Comparison of ENCODE assay signal across 8 mouse cellular contexts in genomic region chr3:88551586-88551985, GRCm38 (mm10). TPM values are rescaled to one million over a fixed set of nuclear protein-coding genes. Genes with fewer than 3 reads are reported as not detected.
DNase-seq lines count a peak whose midpoint lies in the region; ATAC-seq and TF ChIP-seq lines count a peak whose summit lies in the region.

No protein-coding gene starts in this region.

- peaks cover 57% of the 10 kb centered on the region for H3K36me3 ChIP-seq in megakaryocyte, embryonic 14.5 days (replicated peaks; ENCODE audit: low read length)
- H3K36me3 ChIP-seq in liver, embryonic 12.5 days: peaks cover 15% of the 10 kb centered on the region

- no peak for ATAC-seq in megakaryocyte, adult 5-6 weeks (ENCODE audit: poor library complexity, severe bottlenecking)
- no peak for ATAC-seq in liver, embryonic 12.5 days

- H3K9me3 ChIP-seq in megakaryocyte, embryonic 14.5 days: no peaks in the 10 kb centered on the region
- H3K9me3 ChIP-seq in liver, embryonic 12.5 days (replicated peaks): no peaks in the 10 kb centered on the region

- H3K27me3 ChIP-seq in cerebellum, adult 2 months (ENCODE audit: control insufficient read depth, insufficient read depth, low read length): no peaks in the 10 kb centered on the region
- H3K27me3 ChIP-seq in megakaryocyte, embryonic 14.5 days (replicated peaks): no peaks in the 10 kb centered on the region
- no peaks in the 10 kb centered on the region for H3K27me3 ChIP-seq in liver, embryonic 12.5 days (replicated peaks)

- no peak for TF ChIP-seq CTCF in cerebellum, adult 2 months (IDR thresholded peaks at IDR 0.05; ENCODE audit: borderline replicate concordance, insufficient read depth, low read depth, low read length)

- peak overlapping the region; percentile 6 for H3K4me3 ChIP-seq in cerebellum, adult 2 months (replicated peaks; ENCODE audit: insufficient read depth, low read depth, low read length)
- peak overlapping the region; percentile 100 for H3K4me3 ChIP-seq in megakaryocyte, embryonic 14.5 days (replicated peaks)
- H3K4me3 ChIP-seq in liver, embryonic 12.5 days: peak overlapping the region; percentile 84

- DNase-seq in cerebellum, adult 2 months: peak in 1 of 2 experiments; percentile 20
- DNase-seq in cerebellum, postnatal 36 days: no peak
- DNase-seq in retina, embryonic 14.5 days (ENCODE audit: low spot score): no peak
- DNase-seq in layer of hippocampus, adult 9-11 months: no peak
- DNase-seq in embryo, embryonic 9.5 days (ENCODE audit: extremely low spot score): no peak

- H3K27ac ChIP-seq in cerebellum, adult 2 months (ENCODE audit: insufficient read depth, low read length): no peak overlapping the region
- H3K27ac ChIP-seq in liver, embryonic 12.5 days: peak overlapping the region; percentile 93

- TF ChIP-seq POLR2A in cerebellum, adult 2 months (IDR thresholded peaks at IDR 0.05; ENCODE audit: borderline replicate concordance, insufficient read depth, low read length): no peak

- peak overlapping the region; percentile 99 for H3K4me2 ChIP-seq in liver, embryonic 12.5 days

- H3K9ac ChIP-seq in liver, embryonic 12.5 days: peak overlapping the region; percentile 94

- peaks cover 18% of the 10 kb centered on the region for H3K4me1 ChIP-seq in cerebellum, adult 2 months (ENCODE audit: control insufficient read depth, insufficient read depth, low read length)
- peaks cover 53% of the 10 kb centered on the region for H3K4me1 ChIP-seq in megakaryocyte, embryonic 14.5 days
- H3K4me1 ChIP-seq in liver, embryonic 12.5 days: peaks cover 54% of the 10 kb centered on the region

- WGBS in cerebellum, adult 2 months: 68% methylated on average over 4 of the region's 4 CpGs
- 63% methylated on average over 4 of the region's 4 CpGs for WGBS in liver, embryonic 12.5 days (ENCODE audit: insufficient replicate concordance)

RNA-seq across cellular contexts. Expression of gene Lamtor2, which starts 1.3 kb away (rescaled TPM):
- 143 and 159 TPM in 2 replicates for polyA plus RNA-seq in cerebellum, adult 2 months (2012; rRNA removed)
- polyA plus RNA-seq in megakaryocyte, embryonic 14.5 days (2012; ENCODE audit: insufficient read depth, low replicate concordance): 18.1 and 152 TPM in 2 replicates
- 31.3 TPM in 2 replicates for total RNA-seq in megakaryocyte, adult 5-6 weeks (2015)
- total RNA-seq in megakaryocyte, adult 5-6 weeks (2017): 57.8 and 73.4 TPM in 2 replicates
- polyA plus RNA-seq in liver, embryonic 12.5 days (2016; fragmentation: Nextera tagmentation; extraction: Ambion mirVana): 101 and 102 TPM in 2 replicates

RNA-seq across cellular contexts. Expression of gene Ubqln4, which starts 2.0 kb away (rescaled TPM):
- 86.4 and 87.3 TPM in 2 replicates for polyA plus RNA-seq in cerebellum, adult 2 months (2012; rRNA removed)
- polyA plus RNA-seq in megakaryocyte, embryonic 14.5 days (2012; ENCODE audit: insufficient read depth, low replicate concordance): 26.1 and 51.5 TPM in 2 replicates
- 10.5 and 14.5 TPM in 2 replicates for total RNA-seq in megakaryocyte, adult 5-6 weeks (2015)
- total RNA-seq in megakaryocyte, adult 5-6 weeks (2017): 15.9 and 16.4 TPM in 2 replicates
- polyA plus RNA-seq in liver, embryonic 12.5 days (2016; fragmentation: Nextera tagmentation; extraction: Ambion mirVana): 37.9 and 39.5 TPM in 2 replicates

RNA-seq across cellular contexts. Expression of gene Rab25, which starts 3.5 kb away (rescaled TPM):
- 0.46 and 1.4 TPM in 2 replicates for polyA plus RNA-seq in cerebellum, adult 2 months (2012; rRNA removed)
- 0.51 TPM in 1 of 2 replicates, not detected in the other for polyA plus RNA-seq in megakaryocyte, embryonic 14.5 days (2012; ENCODE audit: insufficient read depth, low replicate concordance)
- not detected in 2 replicates for total RNA-seq in megakaryocyte, adult 5-6 weeks (2015)
- not detected in 2 replicates for total RNA-seq in megakaryocyte, adult 5-6 weeks (2017)
- polyA plus RNA-seq in liver, embryonic 12.5 days (2016; fragmentation: Nextera tagmentation; extraction: Ambion mirVana): 0.70 TPM in 1 of 2 replicates, not detected in the other

RNA-seq across cellular contexts. Expression of gene Mex3a, which starts 19.4 kb away (rescaled TPM):
- 1.2 and 1.3 TPM in 2 replicates for polyA plus RNA-seq in cerebellum, adult 2 months (2012; rRNA removed)
- polyA plus RNA-seq in megakaryocyte, embryonic 14.5 days (2012; ENCODE audit: insufficient read depth, low replicate concordance): 0.83 and 1.6 TPM in 2 replicates
- 0.04 and 0.05 TPM in 2 replicates for total RNA-seq in megakaryocyte, adult 5-6 weeks (2015)
- total RNA-seq in megakaryocyte, adult 5-6 weeks (2017): 0.04 and 0.18 TPM in 2 replicates
- polyA plus RNA-seq in liver, embryonic 12.5 days (2016; fragmentation: Nextera tagmentation; extraction: Ambion mirVana): 2.8 and 3.1 TPM in 2 replicates

RNA-seq across cellular contexts. Expression of gene Ssr2, which starts 24.1 kb away (rescaled TPM):
- polyA plus RNA-seq in cerebellum, adult 2 months (2012; rRNA removed): 141 and 142 TPM in 2 replicates
- 111 and 307 TPM in 2 replicates for polyA plus RNA-seq in megakaryocyte, embryonic 14.5 days (2012; ENCODE audit: insufficient read depth, low replicate concordance)
- 207 and 216 TPM in 2 replicates for total RNA-seq in megakaryocyte, adult 5-6 weeks (2015)
- total RNA-seq in megakaryocyte, adult 5-6 weeks (2017): 93.2 and 107 TPM in 2 replicates
- polyA plus RNA-seq in liver, embryonic 12.5 days (2016; fragmentation: Nextera tagmentation; extraction: Ambion mirVana): 172 and 177 TPM in 2 replicates

Comparison
In these comparisons a context has a peak if more than half of its experiments do, and no peak if none do; other contexts are left out.
1. H3K4me3 ChIP-seq: peak in every context shown above with its lines; median percentile 100 in megakaryocyte, embryonic 14.5 days; 84 in liver, embryonic 12.5 days; 6 in cerebellum, adult 2 months.